Mouse (Mus musculus) spleen, adult 18-20 months (tissue): ENCODE data around the gene Gm21394.
"Not testable (repeated sequence)": the region's sequence is repeated elsewhere in the genome, so short reads cannot be mapped to it uniquely, and the experiment has no call there.

Experiments used
- DNase-seq, 2 experiments: peaks; one replicate each; pipeline ENCODE4 v3.0.0; 2022; ENCODE audit warnings: mixed read lengths in 2 of 2

The Gm21394 gene

GRCm38 (mm10) chrY:84564807-84565206 lies at the start of gene Gm21394:
Gene Gm21394, minus strand, starts transcription at chrY:84564907.
- not testable (repeated sequence) for DNase-seq
